Mouse (Mus musculus): ENCODE data around the gene Agbl2.

Gene Agbl2

GRCm38 (mm10) chr2:90782458-90782857, at the start of gene Agbl2:
TSS of gene Agbl2 (plus strand) at chr2:90782727.
- peak; percentile 62 for DNase-seq (ENCODE audit: low spot score)

- DNase-seq (ENCODE audit: low spot score) = no peak
Observed at GRCm38 (mm10) chr2:90735326-90735725, 47.2 kb upstream of the Agbl2 start.

GRCm38 (mm10) chr2:90738801-90739200, 43.7 kb upstream of the Agbl2 start:
- DNase-seq (ENCODE audit: low spot score) = no peak

- no peak for DNase-seq (ENCODE audit: low spot score)
Observed at GRCm38 (mm10) chr2:90739327-90739726, 43.2 kb upstream of the Agbl2 start.

- no peak for DNase-seq (ENCODE audit: low spot score)
Observed at GRCm38 (mm10) chr2:90739921-90740320, 42.6 kb upstream of the Agbl2 start.

- DNase-seq (ENCODE audit: low spot score) = peak; percentile 14
Observed at GRCm38 (mm10) chr2:90744285-90745052, 38.1 kb upstream of the Agbl2 start.

- DNase-seq (ENCODE audit: low spot score) = peak; percentile 99
Observed at GRCm38 (mm10) chr2:90745053-90745678, 37.4 kb upstream of the Agbl2 start, which contains the start of gene Fnbp4. TSS of gene Fnbp4 (plus strand) at chr2:90745370.

GRCm38 (mm10) chr2:90745740-90746537, 36.6 kb upstream of the Agbl2 start:
- peak; percentile 75 for DNase-seq (ENCODE audit: low spot score)

GRCm38 (mm10) chr2:90746538-90746865, 36.0 kb upstream of the Agbl2 start:
- DNase-seq (ENCODE audit: low spot score) = no peak

- DNase-seq (ENCODE audit: low spot score) = no peak
Observed at GRCm38 (mm10) chr2:90747131-90747530, 35.4 kb upstream of the Agbl2 start.

GRCm38 (mm10) chr2:90749676-90750459, 32.7 kb upstream of the Agbl2 start:
- no peak for DNase-seq (ENCODE audit: low spot score)

GRCm38 (mm10) chr2:90753565-90753964, 29.0 kb upstream of the Agbl2 start:
- no peak for DNase-seq (ENCODE audit: low spot score)

GRCm38 (mm10) chr2:90754188-90754587, 28.3 kb upstream of the Agbl2 start:
- no peak for DNase-seq (ENCODE audit: low spot score)

- DNase-seq (ENCODE audit: low spot score) = no peak
Observed at GRCm38 (mm10) chr2:90765123-90765522, 17.4 kb upstream of the Agbl2 start.

- no peak for DNase-seq (ENCODE audit: low spot score)
Observed at GRCm38 (mm10) chr2:90781323-90781722, 1.2 kb upstream of the Agbl2 start.

GRCm38 (mm10) chr2:90781938-90782337, 589 bp upstream of the Agbl2 start:
- no peak for DNase-seq (ENCODE audit: low spot score)

GRCm38 (mm10) chr2:90782901-90783486, 467 bp downstream of the Agbl2 start:
- DNase-seq (ENCODE audit: low spot score) = peak; percentile 38

GRCm38 (mm10) chr2:90788126-90788525, 5.6 kb downstream of the Agbl2 start:
- no peak for DNase-seq (ENCODE audit: low spot score)

GRCm38 (mm10) chr2:90808241-90809126, 26.0 kb downstream of the Agbl2 start:
- DNase-seq (ENCODE audit: low spot score) = no peak

- DNase-seq (ENCODE audit: low spot score) = no peak
Observed at GRCm38 (mm10) chr2:90810751-90811150, 28.2 kb downstream of the Agbl2 start.

- DNase-seq (ENCODE audit: low spot score) = no peak
Observed at GRCm38 (mm10) chr2:90815266-90815665, 32.7 kb downstream of the Agbl2 start.

All from testis, postnatal 14 days (tissue).